Mouse (Mus musculus) kidney, embryonic 15.5 days (tissue): ENCODE data around the gene Exosc8. TPM values are rescaled to one million over a fixed set of nuclear protein-coding genes. Genes with fewer than 3 reads are reported as not detected.
"Not testable (repeated sequence)": the region's sequence is repeated elsewhere in the genome, so short reads cannot be mapped to it uniquely, and the experiment has no call there.

Source experiments
- ATAC-seq: fragments of 200-750 bp; cut with Nextera tagmentation; replicated peaks from 2 replicates; pipeline ENCODE4 v1.8.0; 2017; ENCODE audit warnings: moderate TSS enrichment; ENCODE audit not compliant: low FRiP score
- H3K27ac ChIP-seq: fragments of 300-500 bp; sonication (generic); 2 replicates; pipeline ENCODE4 v1.5.1; 2015; ENCODE audit warnings: mild to moderate bottlenecking, inconsistent platforms
- H3K27me3 ChIP-seq: fragments of 300-500 bp; sonication (generic); 2 replicates; pipeline ENCODE4 v1.6.1; 2015; ENCODE audit warnings: inconsistent platforms
- H3K36me3 ChIP-seq: fragments of 300-500 bp; sonication (generic); 2 replicates; pipeline ENCODE4 v1.6.1; 2015; ENCODE audit warnings: inconsistent platforms
- H3K4me1 ChIP-seq: fragments of 300-500 bp; sonication (generic); 2 replicates; pipeline ENCODE4 v1.6.1; 2015; ENCODE audit warnings: inconsistent platforms
- H3K4me2 ChIP-seq: fragments of 300-500 bp; sonication (generic); 2 replicates; pipeline ENCODE4 v1.6.1; 2015; ENCODE audit warnings: moderate library complexity, mild to moderate bottlenecking, inconsistent platforms
- H3K4me3 ChIP-seq: fragments of 300-500 bp; sonication (generic); replicated peaks from 2 replicates; pipeline ENCODE4 v1.5.1; 2015; ENCODE audit warnings: mild to moderate bottlenecking, inconsistent platforms
- H3K9ac ChIP-seq: fragments of 300-500 bp; sonication (generic); 2 replicates; pipeline ENCODE4 v1.6.1; 2015; ENCODE audit warnings: mild to moderate bottlenecking, inconsistent platforms
- H3K9me3 ChIP-seq: fragments of 300-500 bp; sonication (generic); replicated peaks from 2 replicates; pipeline ENCODE4 v1.6.1; 2016; ENCODE audit warnings: inconsistent platforms
- WGBS: fragments of 180-500 bp; shearing (Covaris S2); methylation state at CpG from one replicate; pipeline ENCODE4 v1.1.7; 2015; ENCODE audit warnings: mixed read lengths; 5-methylcytosine and 5-hydroxymethylcytosine counted together
- polyA plus RNA-seq: library from polyadenylated mRNA; unstranded; fragments of >200 nt; fragmentation: Nextera tagmentation; extraction: Ambion mirVana; gene quantifications from 2 replicates; pipeline ENCODE4 v1.2.1, GENCODE M21; 2015

Gene Exosc8
- polyA plus RNA-seq, 1 experiment from 2014 or later: 142 TPM

- H3K4me1 ChIP-seq: peaks cover 31% of the 10 kb centered on the region
- 33% methylated on average over 8 of the region's 8 CpGs for WGBS
- ATAC-seq: no peak
Measured at GRCm38 (mm10) chr3:54731626-54732150, 3.5 kb downstream of the Exosc8 start.

DNA sequence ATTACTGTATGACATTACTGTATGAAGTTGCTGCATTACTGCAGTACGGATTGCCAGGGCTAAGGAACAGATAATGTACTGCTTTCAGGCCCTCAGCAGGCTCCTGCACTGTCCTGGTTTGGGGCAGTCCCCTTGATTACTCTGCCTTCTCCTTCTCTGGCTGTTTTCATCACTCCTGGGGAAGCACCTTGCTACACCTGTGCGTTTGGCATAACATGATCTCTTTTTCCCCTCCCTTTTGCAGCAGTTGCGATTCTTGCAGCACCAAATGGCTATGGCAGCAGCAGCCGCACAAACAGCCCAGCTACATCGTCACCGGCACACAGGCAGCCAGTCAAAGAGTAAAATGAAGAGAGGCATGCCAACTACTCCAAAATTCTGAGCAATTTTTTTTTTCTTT, 7.1 kb downstream of the Exosc8 start:
- H3K4me1 ChIP-seq: peaks cover 16% of the 10 kb centered on the region; the same call in 1 of the 2 replicates
- H3K4me3 ChIP-seq: no peak overlapping the region
- no peak overlapping the region for H3K4me2 ChIP-seq
- no peaks in the 10 kb centered on the region for H3K9me3 ChIP-seq
- H3K9ac ChIP-seq: no peak overlapping the region
- 92% methylated on average over 6 of the region's 6 CpGs for WGBS
- no peak for ATAC-seq
- H3K27ac ChIP-seq: no peak overlapping the region
- H3K27me3 ChIP-seq: no peaks in the 10 kb centered on the region
- peaks cover 85% of the 10 kb centered on the region for H3K36me3 ChIP-seq

More at GRCm38 (mm10) chr3:54731626-54732150, 3.5 kb downstream of the Exosc8 start:
- H3K36me3 ChIP-seq: peaks cover 66% of the 10 kb centered on the region
- no peak overlapping the region for H3K4me3 ChIP-seq
- no peaks in the 10 kb centered on the region for H3K27me3 ChIP-seq
- H3K9ac ChIP-seq: no peak overlapping the region
- no peak overlapping the region for H3K27ac ChIP-seq
- H3K9me3 ChIP-seq: no peaks in the 10 kb centered on the region
- H3K4me2 ChIP-seq: no peak overlapping the region

- no peaks in the 10 kb centered on the region for H3K9me3 ChIP-seq
- H3K9ac ChIP-seq: no peak overlapping the region
- no peak for ATAC-seq
- H3K27me3 ChIP-seq: no peaks in the 10 kb centered on the region
- peaks cover 11% of the 10 kb centered on the region; the same call in 1 of the 2 replicates for H3K4me1 ChIP-seq
- no peak overlapping the region for H3K4me2 ChIP-seq
- peaks cover 85% of the 10 kb centered on the region for H3K36me3 ChIP-seq
- H3K27ac ChIP-seq: no peak overlapping the region
- no peak overlapping the region for H3K4me3 ChIP-seq
- WGBS: 93% methylated on average over 2 of the region's 2 CpGs
Measured at GRCm38 (mm10) chr3:54727588-54727987, 7.6 kb downstream of the Exosc8 start.

DNA sequence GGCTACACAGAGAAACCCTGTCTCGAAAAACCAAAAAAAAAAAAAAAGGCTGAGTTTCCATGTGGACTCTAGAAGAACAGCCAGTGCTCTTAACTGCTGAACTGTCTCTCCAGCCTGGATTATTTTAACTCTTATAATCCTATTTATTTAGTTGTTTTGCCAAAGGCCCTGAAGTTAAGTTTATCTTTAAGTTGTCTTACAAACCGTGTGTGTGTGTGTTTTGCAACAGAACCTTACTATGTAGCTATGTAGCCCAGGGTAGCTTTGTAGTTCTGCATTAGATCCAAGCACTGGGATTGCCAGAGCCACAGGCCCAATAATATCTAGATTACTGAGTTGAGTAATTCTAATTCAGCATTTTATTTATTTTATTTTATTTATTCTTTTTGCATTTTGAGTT, 9.8 kb downstream of the Exosc8 start:
- H3K27ac ChIP-seq: no peak overlapping the region
- H3K4me2 ChIP-seq: no peak overlapping the region
- H3K4me1 ChIP-seq: no peaks in the 10 kb centered on the region
- peaks cover 86% of the 10 kb centered on the region for H3K36me3 ChIP-seq
- 77% methylated on average over 2 of the region's 2 CpGs for WGBS
- ATAC-seq: no peak
- no peak overlapping the region for H3K9ac ChIP-seq
- no peaks in the 10 kb centered on the region for H3K9me3 ChIP-seq
- no peak overlapping the region for H3K4me3 ChIP-seq
- H3K27me3 ChIP-seq: no peaks in the 10 kb centered on the region

DNA sequence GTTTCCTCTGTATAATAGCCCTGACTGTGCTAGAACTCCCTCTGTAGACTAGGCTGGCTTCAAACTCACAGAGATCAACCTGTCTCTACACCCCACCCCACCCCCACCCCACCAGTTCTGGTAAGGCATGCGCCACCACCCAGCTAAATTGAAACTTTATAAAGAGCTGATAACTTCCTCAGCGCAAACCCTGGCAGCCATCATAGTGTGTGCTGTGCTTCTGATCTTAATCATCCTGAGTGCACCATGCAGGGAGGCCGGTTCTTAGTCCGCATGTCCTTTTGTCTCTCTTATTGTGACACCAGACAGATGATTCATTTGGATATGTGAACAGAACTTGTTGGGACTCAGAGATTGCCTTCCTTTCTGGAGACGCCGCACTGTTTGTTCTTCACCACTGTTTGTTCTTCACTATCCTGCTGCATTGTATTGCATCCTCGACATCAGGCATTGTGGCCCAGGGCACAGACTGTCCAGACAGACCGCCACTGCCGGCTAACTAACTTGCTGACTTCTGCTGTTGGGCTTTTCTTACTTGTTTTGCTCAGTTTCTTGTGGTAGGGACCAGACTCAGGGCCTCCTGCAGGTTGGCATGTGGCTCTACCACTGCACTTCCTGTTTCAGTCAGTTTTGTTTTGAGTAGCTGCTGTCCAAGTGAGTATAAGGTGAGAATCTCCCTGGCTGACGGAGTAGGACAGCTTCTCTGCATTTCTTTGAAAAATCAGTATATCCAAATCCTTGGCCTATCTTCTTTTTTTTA, 11.3 kb downstream of the Exosc8 start:
- ATAC-seq: no peak
- no peak overlapping the region for H3K4me3 ChIP-seq
- H3K36me3 ChIP-seq: peaks cover 78% of the 10 kb centered on the region
- no peaks in the 10 kb centered on the region for H3K9me3 ChIP-seq
- H3K9ac ChIP-seq: no peak overlapping the region
- no peak overlapping the region for H3K27ac ChIP-seq
- H3K4me2 ChIP-seq: no peak overlapping the region
- 89% methylated on average over 10 of the region's 10 CpGs for WGBS
- H3K27me3 ChIP-seq: no peaks in the 10 kb centered on the region
- no peaks in the 10 kb centered on the region for H3K4me1 ChIP-seq

DNA sequence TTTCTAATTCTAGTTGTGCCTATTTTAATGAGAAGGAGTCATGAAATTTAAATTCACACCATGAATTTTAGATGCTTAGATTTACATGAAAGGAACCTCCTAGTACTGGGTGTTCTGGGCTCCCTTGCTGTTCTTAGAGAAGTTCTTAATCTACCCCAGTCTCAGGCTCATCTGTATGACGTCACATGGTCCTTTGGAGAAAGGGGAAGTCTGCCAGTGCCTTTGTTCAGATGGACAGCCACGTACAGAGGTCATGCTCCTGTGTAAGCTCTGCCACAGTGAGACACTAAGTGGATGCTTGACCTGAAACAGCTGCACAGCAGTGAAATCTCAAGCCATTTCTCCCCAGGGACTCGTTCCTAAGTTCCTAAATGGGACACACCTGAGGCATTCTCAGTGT, 16.2 kb downstream of the Exosc8 start:
- Histone ChIP-seq H3K4me1 (no peaks in the 10 kb centered on the region), H3K9me3 (no peaks in the 10 kb centered on the region), H3K4me3 (no peak overlapping the region), H3K27ac (no peak overlapping the region), H3K4me2 (no peak overlapping the region), H3K27me3 (no peaks in the 10 kb centered on the region), H3K9ac (no peak overlapping the region), H3K36me3 (peaks cover 87% of the 10 kb centered on the region)
- 71% methylated on average over 3 of the region's 3 CpGs for WGBS
- no peak for ATAC-seq

DNA sequence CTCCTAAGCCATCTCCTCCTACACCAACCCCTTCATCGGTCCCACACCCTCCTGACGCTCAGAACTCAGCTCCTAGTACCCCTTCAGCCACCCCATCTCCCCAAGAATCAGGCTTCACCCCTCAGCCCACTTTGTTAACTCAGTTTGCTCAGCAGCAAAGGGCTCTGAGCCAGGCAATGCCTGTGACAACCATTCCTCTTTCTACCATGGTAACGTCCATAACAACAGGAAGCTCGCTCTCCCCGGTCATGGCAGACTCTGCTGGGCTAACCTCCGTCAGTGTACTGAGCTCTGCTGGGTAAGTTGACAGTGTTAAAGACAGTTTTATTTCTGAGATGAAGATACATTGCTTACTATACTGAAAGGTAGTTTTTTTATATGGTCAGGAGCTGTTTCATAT, 17.8 kb downstream of the Exosc8 start:
- H3K9me3 ChIP-seq: no peaks in the 10 kb centered on the region
- H3K4me2 ChIP-seq: no peak overlapping the region
- peaks cover 81% of the 10 kb centered on the region for H3K36me3 ChIP-seq
- H3K4me3 ChIP-seq: no peak overlapping the region
- no peak overlapping the region for H3K27ac ChIP-seq
- no peaks in the 10 kb centered on the region for H3K27me3 ChIP-seq
- ATAC-seq: no peak
- H3K4me1 ChIP-seq: no peaks in the 10 kb centered on the region
- WGBS: 83% methylated on average over 6 of the region's 6 CpGs
- no peak overlapping the region for H3K9ac ChIP-seq

GRCm38 (mm10) chr3:54715461-54715860, 19.7 kb downstream of the Exosc8 start:
- WGBS: 93% methylated on average over 6 of the region's 6 CpGs
- ATAC-seq: no peak
- H3K36me3 ChIP-seq: peaks cover 80% of the 10 kb centered on the region

GRCm38 (mm10) chr3:54714253-54714652, 20.9 kb downstream of the Exosc8 start, which contains the start of gene Gm21958:
Gm21958 (minus strand) TSS chr3:54714353.
- no peaks in the 10 kb centered on the region for H3K4me1 ChIP-seq
- H3K9me3 ChIP-seq: no peaks in the 10 kb centered on the region
- ATAC-seq: no peak
- no peak within 1 kb of the TSS for H3K4me2 ChIP-seq
- peaks cover 86% of the 10 kb centered on the region for H3K36me3 ChIP-seq
- H3K4me3 ChIP-seq: no peak within 1 kb of the TSS
- WGBS: 90% methylated on average over 6 of the region's 6 CpGs
- no peaks in the 10 kb centered on the region for H3K27me3 ChIP-seq
- no peak within 1 kb of the TSS for H3K9ac ChIP-seq
- no peak within 1 kb of the TSS for H3K27ac ChIP-seq

More at GRCm38 (mm10) chr3:54715461-54715860, 19.7 kb downstream of the Exosc8 start:
- H3K4me3 ChIP-seq: no peak overlapping the region
- no peaks in the 10 kb centered on the region for H3K4me1 ChIP-seq
- H3K27me3 ChIP-seq: no peaks in the 10 kb centered on the region
- no peak overlapping the region for H3K9ac ChIP-seq
- no peak overlapping the region for H3K4me2 ChIP-seq
- no peak overlapping the region for H3K27ac ChIP-seq
- H3K9me3 ChIP-seq: no peaks in the 10 kb centered on the region

DNA sequence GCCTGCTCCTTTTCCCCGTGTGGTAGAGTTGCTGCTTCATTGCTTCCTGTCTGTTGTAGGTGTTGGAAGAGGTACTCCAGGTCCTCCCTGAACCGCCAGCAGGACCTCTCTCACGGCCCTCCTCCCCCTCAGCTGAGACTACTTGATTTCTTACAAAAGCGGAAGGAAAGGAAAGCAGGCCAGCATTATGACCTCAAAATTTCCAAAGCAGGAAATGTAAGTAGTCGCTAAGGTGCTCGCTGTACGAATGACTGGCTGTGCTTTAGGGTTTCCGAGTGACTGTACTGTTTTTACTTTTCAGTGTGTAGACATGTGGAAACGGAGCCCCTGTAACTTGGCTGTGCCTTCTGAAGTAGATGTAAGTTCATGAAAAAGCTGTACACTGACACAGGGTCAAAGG, 26.2 kb downstream of the Exosc8 start:
- no peaks in the 10 kb centered on the region for H3K9me3 ChIP-seq
- H3K9ac ChIP-seq: no peak overlapping the region
- ATAC-seq: no peak
- H3K36me3 ChIP-seq: peaks cover 90% of the 10 kb centered on the region
- no peaks in the 10 kb centered on the region for H3K27me3 ChIP-seq
- no peak overlapping the region for H3K27ac ChIP-seq
- no peak overlapping the region for H3K4me2 ChIP-seq
- H3K4me1 ChIP-seq: no peaks in the 10 kb centered on the region
- no peak overlapping the region for H3K4me3 ChIP-seq
- 80% methylated on average over 9 of the region's 9 CpGs for WGBS

- peaks cover 92% of the 10 kb centered on the region for H3K36me3 ChIP-seq
- WGBS: 95% methylated on average over 8 of the region's 8 CpGs
- H3K4me1 ChIP-seq, H3K9me3 ChIP-seq, H3K27ac ChIP-seq, ATAC-seq, H3K4me3 ChIP-seq, H3K9ac ChIP-seq, H3K4me2 ChIP-seq, H3K27me3 ChIP-seq: not testable (repeated sequence)
Measured at GRCm38 (mm10) chr3:54704106-54704505, 31.1 kb downstream of the Exosc8 start.

DNA sequence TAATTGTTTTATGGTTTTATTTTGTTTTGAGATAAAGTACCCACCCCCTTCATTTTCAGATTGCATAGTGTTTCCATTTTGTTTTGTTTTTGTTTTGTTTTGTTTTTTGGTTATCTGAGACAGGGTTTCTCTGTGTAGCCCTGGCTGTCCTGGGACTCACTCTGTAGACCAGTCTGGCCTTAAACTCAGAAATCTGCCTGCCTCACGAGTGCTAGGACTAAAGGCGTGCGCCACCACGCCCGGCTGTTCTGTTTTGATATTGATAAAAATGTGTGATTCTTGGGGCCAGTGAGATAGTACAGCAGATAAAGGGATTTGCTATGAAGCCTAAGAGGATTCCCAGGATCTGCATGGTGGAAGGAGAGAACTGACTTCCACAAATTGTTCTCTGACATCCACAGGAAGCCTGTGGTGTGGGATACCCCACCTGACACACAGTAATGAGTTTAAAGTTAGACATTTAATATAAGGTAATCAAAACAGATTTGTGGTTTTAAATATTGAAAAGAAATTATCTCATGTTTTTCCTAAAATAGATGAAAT, 35.4 kb downstream of the Exosc8 start:
- WGBS: 81% methylated on average over 5 of the region's 5 CpGs
- no peak for ATAC-seq

More for the DNA sequence above, 35.4 kb downstream of the Exosc8 start:
- Histone ChIP-seq H3K36me3 (peaks cover 89% of the 10 kb centered on the region), H3K4me1 (no peaks in the 10 kb centered on the region), H3K9ac (no peak overlapping the region), H3K9me3 (no peaks in the 10 kb centered on the region), H3K27me3 (no peaks in the 10 kb centered on the region), H3K27ac (no peak overlapping the region), H3K4me2 (no peak overlapping the region), H3K4me3 (no peak overlapping the region)
